Mouse (Mus musculus): ENCODE measurements around the gene Crocc2. TPM values are rescaled to one million over a fixed set of nuclear protein-coding genes. Genes with fewer than 3 reads are reported as not detected.

Gene Crocc2
- polyA plus RNA-seq, 1 experiment from 2014 or later, result 0.30 TPM

DNA sequence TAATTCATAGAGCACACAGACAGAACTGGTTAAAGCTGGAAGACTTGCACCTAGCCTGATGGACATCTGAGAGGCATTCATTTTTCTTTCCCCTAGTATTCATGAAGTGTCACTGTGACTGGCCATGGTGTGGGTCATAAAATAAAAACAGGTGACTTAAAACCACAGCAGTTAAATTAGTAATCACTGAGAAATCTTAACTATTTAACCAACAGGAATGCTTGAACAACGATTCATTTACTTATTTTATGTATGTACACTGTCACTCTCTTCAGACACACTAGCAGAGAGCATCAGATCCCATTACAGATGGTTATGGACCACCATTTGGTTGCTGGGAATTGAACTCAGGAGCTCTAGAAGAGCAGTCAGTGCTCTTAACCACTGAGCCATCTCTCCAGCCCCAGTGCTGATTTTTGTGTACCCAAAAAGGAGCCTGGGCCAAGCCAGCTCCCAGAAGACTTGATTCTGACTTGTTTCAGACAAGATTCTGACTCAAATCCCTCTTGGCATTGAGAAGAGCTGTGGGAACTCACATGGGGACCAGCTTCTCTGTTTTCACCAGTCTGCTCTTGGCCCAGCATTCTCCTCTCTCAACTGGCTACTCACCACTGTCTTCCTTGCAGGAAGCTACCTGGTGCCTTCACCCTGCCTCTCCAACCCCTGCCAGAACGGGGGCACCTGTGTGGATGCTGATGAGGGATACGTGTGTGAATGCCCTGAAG, 102.2 kb downstream of the Crocc2 start:
- H3K27me3 ChIP-seq (replicated peaks; ENCODE audit: control insufficient read depth, insufficient read depth, low read length), result no peaks in the 10 kb centered on the region
- no peak overlapping the region for H3K9ac ChIP-seq (replicated peaks; ENCODE audit: low read depth, low read length)
- no peak overlapping the region for H3K4me3 ChIP-seq (replicated peaks; ENCODE audit: low read length)
- H3K36me3 ChIP-seq (ENCODE audit: control insufficient read depth, insufficient read depth), result no peaks in the 10 kb centered on the region
- WGBS, result 66% methylated on average over 3 of the region's 3 CpGs
- no peaks in the 10 kb centered on the region for H3K4me1 ChIP-seq (replicated peaks; ENCODE audit: control insufficient read depth, insufficient read depth, low read length)
- no peak for ATAC-seq
- no peak overlapping the region for H3K4me2 ChIP-seq (ENCODE audit: low read length)
- H3K9me3 ChIP-seq (ENCODE audit: control insufficient read depth, low read length), result no peaks in the 10 kb centered on the region
- no peak overlapping the region for H3K27ac ChIP-seq (ENCODE audit: low read length)

DNA sequence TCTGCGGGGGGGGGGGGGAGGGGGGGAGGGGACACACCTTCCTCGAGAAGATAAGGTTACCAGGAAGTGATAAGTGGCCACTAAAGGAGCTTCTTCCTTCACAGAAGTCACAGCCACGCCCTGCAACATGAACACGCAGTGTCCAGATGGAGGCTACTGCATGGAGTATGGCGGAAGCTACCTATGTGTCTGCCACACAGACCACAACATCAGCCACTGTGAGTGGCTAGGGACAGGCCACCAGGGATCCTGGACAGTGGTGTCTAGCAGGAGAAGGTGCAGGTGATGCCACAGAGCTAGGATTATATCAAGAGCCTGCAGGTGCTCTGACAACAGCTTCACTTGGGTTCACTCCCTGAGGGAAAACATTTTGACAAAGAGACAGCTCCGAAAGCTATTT, 103.2 kb downstream of the Crocc2 start:
- Histone ChIP-seq H3K36me3 (ENCODE audit: control insufficient read depth, insufficient read depth) (no peaks in the 10 kb centered on the region), H3K4me1 (replicated peaks; ENCODE audit: control insufficient read depth, insufficient read depth, low read length) (no peaks in the 10 kb centered on the region), H3K27ac (ENCODE audit: low read length) (no peak overlapping the region), H3K9me3 (ENCODE audit: control insufficient read depth, low read length) (no peaks in the 10 kb centered on the region), H3K4me2 (ENCODE audit: low read length) (no peak overlapping the region), H3K27me3 (replicated peaks; ENCODE audit: control insufficient read depth, insufficient read depth, low read length) (no peaks in the 10 kb centered on the region), H3K9ac (replicated peaks; ENCODE audit: low read depth, low read length) (no peak overlapping the region), H3K4me3 (replicated peaks; ENCODE audit: low read length) (no peak overlapping the region)
- WGBS, result 85% methylated on average over 5 of the region's 6 CpGs
- no peak for ATAC-seq

DNA sequence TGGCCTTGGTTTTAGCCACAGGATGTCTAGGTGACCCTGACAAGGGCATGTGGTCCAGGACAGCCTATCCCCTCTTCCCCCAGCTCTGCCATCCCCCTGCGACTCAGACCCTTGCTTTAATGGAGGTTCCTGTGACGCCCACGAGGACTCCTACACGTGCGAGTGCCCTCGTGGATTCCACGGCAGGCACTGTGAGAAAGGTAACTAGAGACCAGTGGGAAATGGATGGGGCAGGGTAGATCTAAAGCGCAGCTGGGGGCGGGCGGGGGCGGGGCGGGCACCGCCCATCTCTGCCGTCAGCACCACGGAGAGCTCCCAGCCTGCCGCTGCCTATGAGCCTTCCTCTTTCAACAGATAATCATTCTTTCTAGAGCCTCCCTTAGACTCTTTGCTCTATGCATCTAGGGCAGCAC, 103.9 kb downstream of the Crocc2 start:
- peak overlapping the region; percentile 42; the same call in 1 of the 2 replicates for H3K9ac ChIP-seq (replicated peaks; ENCODE audit: low read depth, low read length)
- H3K9me3 ChIP-seq (ENCODE audit: control insufficient read depth, low read length), result no peaks in the 10 kb centered on the region
- H3K27me3 ChIP-seq (replicated peaks; ENCODE audit: control insufficient read depth, insufficient read depth, low read length), result no peaks in the 10 kb centered on the region
- no peaks in the 10 kb centered on the region for H3K36me3 ChIP-seq (ENCODE audit: control insufficient read depth, insufficient read depth)
- no peaks in the 10 kb centered on the region for H3K4me1 ChIP-seq (replicated peaks; ENCODE audit: control insufficient read depth, insufficient read depth, low read length)
- 5% methylated on average over 16 of the region's 16 CpGs for WGBS
- ATAC-seq, result peak; percentile 72
- H3K4me3 ChIP-seq (replicated peaks; ENCODE audit: low read length), result peak overlapping the region; percentile 30
- H3K4me2 ChIP-seq (ENCODE audit: low read length), result peak overlapping the region; percentile 50
- no peak overlapping the region for H3K27ac ChIP-seq (ENCODE audit: low read length)

DNA sequence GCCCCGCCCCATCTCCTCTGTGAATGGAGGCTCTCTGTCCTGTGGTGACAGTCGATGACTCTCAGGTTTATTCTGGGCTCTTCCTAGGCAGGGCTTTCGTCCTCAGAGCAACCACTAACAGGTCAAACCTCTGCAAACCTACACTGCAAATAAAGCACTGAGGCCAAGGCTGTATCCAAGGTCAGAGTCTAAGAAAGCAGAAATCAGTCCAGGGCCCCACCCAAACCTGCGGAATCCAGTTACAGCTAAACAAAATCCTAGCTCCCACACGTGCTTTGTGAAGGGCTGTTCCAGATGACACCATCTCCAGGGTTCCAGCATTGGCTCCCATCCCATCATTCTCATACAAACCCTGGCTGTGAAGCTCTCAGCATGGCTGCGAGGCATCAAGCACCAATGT, 107.0 kb downstream of the Crocc2 start:
- H3K4me1 ChIP-seq (replicated peaks; ENCODE audit: control insufficient read depth, insufficient read depth, low read length), result no peaks in the 10 kb centered on the region
- no peak for ATAC-seq
- no peak overlapping the region for H3K9ac ChIP-seq (replicated peaks; ENCODE audit: low read depth, low read length)
- WGBS, result 84% methylated on average over 6 of the region's 6 CpGs
- H3K27ac ChIP-seq (ENCODE audit: low read length), result no peak overlapping the region
- H3K4me2 ChIP-seq (ENCODE audit: low read length), result no peak overlapping the region
- H3K36me3 ChIP-seq (ENCODE audit: control insufficient read depth, insufficient read depth), result no peaks in the 10 kb centered on the region
- H3K27me3 ChIP-seq (replicated peaks; ENCODE audit: control insufficient read depth, insufficient read depth, low read length), result no peaks in the 10 kb centered on the region
- no peak overlapping the region for H3K4me3 ChIP-seq (replicated peaks; ENCODE audit: low read length)
- no peaks in the 10 kb centered on the region for H3K9me3 ChIP-seq (ENCODE audit: control insufficient read depth, low read length)

DNA sequence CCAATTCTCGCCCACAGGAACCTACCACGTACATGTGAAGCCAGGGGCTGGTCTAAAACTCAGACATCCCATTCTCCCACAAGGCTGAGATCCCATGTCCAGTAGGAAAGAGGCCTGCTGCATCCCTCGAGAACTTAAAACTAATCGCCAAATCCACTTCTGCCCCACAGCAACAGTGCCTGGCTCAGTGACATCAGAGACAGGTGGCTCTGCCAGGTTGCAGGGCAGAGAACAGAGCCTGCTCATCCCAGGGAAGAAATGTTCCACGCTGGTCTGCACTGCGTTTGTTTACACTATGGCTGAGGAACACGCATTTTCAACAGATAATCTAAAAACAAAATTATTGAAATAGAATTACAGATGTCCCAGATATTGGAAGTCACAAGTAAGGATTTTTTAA, 108.5 kb downstream of the Crocc2 start:
- no peak for ATAC-seq
- Histone ChIP-seq H3K27ac (ENCODE audit: low read length) (no peak overlapping the region), H3K36me3 (ENCODE audit: control insufficient read depth, insufficient read depth) (no peaks in the 10 kb centered on the region), H3K9me3 (ENCODE audit: control insufficient read depth, low read length) (no peaks in the 10 kb centered on the region), H3K4me3 (replicated peaks; ENCODE audit: low read length) (no peak overlapping the region), H3K4me1 (replicated peaks; ENCODE audit: control insufficient read depth, insufficient read depth, low read length) (no peaks in the 10 kb centered on the region), H3K4me2 (ENCODE audit: low read length) (no peak overlapping the region), H3K9ac (replicated peaks; ENCODE audit: low read depth, low read length) (no peak overlapping the region), H3K27me3 (replicated peaks; ENCODE audit: control insufficient read depth, insufficient read depth, low read length) (no peaks in the 10 kb centered on the region)
- 76% methylated on average over 7 of the region's 7 CpGs for WGBS

Small RNA genes lying within 50 kb of the gene (microRNA-seq; reads per million reads assigned to microRNA genes)
- not detected for gene Mir6901

Other genes starting within 250 kb of the Crocc2 start
- 64.4 and 65.5 TPM in 2 replicates for gene Capn10, start 234.3 kb upstream of the Crocc2 start, polyA plus RNA-seq (2015; fragmentation: Nextera tagmentation; extraction: Ambion mirVana)
- gene Gpr35, start 217.9 kb upstream of the Crocc2 start, polyA plus RNA-seq (2015; fragmentation: Nextera tagmentation; extraction: Ambion mirVana), result 0.35 and 0.75 TPM in 2 replicates
- not detected in 2 replicates for gene Aqp12, start 162.4 kb upstream of the Crocc2 start, polyA plus RNA-seq (2015; fragmentation: Nextera tagmentation; extraction: Ambion mirVana)
- gene Kif1a, start 66.8 kb upstream of the Crocc2 start, polyA plus RNA-seq (2015; fragmentation: Nextera tagmentation; extraction: Ambion mirVana), result 322 and 396 TPM in 2 replicates
- not detected in 2 replicates for gene Agxt, start 33.5 kb upstream of the Crocc2 start, polyA plus RNA-seq (2015; fragmentation: Nextera tagmentation; extraction: Ambion mirVana)
- gene 2310007B03Rik, start 7.8 kb upstream of the Crocc2 start, polyA plus RNA-seq (2015; fragmentation: Nextera tagmentation; extraction: Ambion mirVana), result 0.17 and 0.19 TPM in 2 replicates
- 4.2 and 5.5 TPM in 2 replicates for gene Sned1, start 67.1 kb downstream of the Crocc2 start, polyA plus RNA-seq (2015; fragmentation: Nextera tagmentation; extraction: Ambion mirVana)
- gene Mterf4, start 137.2 kb downstream of the Crocc2 start, polyA plus RNA-seq (2015; fragmentation: Nextera tagmentation; extraction: Ambion mirVana), result 34.2 and 38.4 TPM in 2 replicates
- gene Ppp1r7, start 174.1 kb downstream of the Crocc2 start, polyA plus RNA-seq (2015; fragmentation: Nextera tagmentation; extraction: Ambion mirVana), result 61.1 and 62.7 TPM in 2 replicates
- gene Pask, start 174.8 kb downstream of the Crocc2 start, polyA plus RNA-seq (2015; fragmentation: Nextera tagmentation; extraction: Ambion mirVana), result 9.3 and 9.5 TPM in 2 replicates
- gene Ano7, start 205.2 kb downstream of the Crocc2 start, polyA plus RNA-seq (2015; fragmentation: Nextera tagmentation; extraction: Ambion mirVana), result 0.39 TPM in 1 of 2 replicates, not detected in the other

Measured in forebrain, embryonic 16.5 days (tissue).